Mouse (Mus musculus): ENCODE data around the gene Sugct.

Sugct gene

GRCm38 (mm10) chr13:17037899-17038298 lies 657.5 kb downstream of the Sugct start:
- no peak for DNase-seq (ENCODE audit: low spot score)

- no peak for DNase-seq (ENCODE audit: low spot score)
Measured at GRCm38 (mm10) chr13:17030761-17031160, 664.6 kb downstream of the Sugct start.

GRCm38 (mm10) chr13:17028595-17028994 lies 666.8 kb downstream of the Sugct start:
- DNase-seq (ENCODE audit: low spot score): peak; percentile 74

GRCm38 (mm10) chr13:17027846-17028529 lies 667.4 kb downstream of the Sugct start:
- no peak for DNase-seq (ENCODE audit: low spot score)

- DNase-seq (ENCODE audit: low spot score): peak; percentile 14
Measured at GRCm38 (mm10) chr13:17027001-17027400, 668.4 kb downstream of the Sugct start.

- DNase-seq (ENCODE audit: low spot score): no peak
Measured at GRCm38 (mm10) chr13:16996464-16996863, 698.9 kb downstream of the Sugct start.

GRCm38 (mm10) chr13:16995321-16995720 lies 700.0 kb downstream of the Sugct start:
- DNase-seq (ENCODE audit: low spot score): no peak

GRCm38 (mm10) chr13:16977743-16978142 lies 717.6 kb downstream of the Sugct start:
- DNase-seq (ENCODE audit: low spot score): no peak

- no peak for DNase-seq (ENCODE audit: low spot score)
Measured at GRCm38 (mm10) chr13:16971277-16971676, 724.1 kb downstream of the Sugct start.

- no peak for DNase-seq (ENCODE audit: low spot score)
Measured at GRCm38 (mm10) chr13:16968995-16969394, 726.4 kb downstream of the Sugct start.

GRCm38 (mm10) chr13:16964823-16965475 lies 730.4 kb downstream of the Sugct start:
- DNase-seq (ENCODE audit: low spot score): no peak

GRCm38 (mm10) chr13:16952045-16952444 lies 743.3 kb downstream of the Sugct start:
- DNase-seq (ENCODE audit: low spot score): no peak

- no peak for DNase-seq (ENCODE audit: low spot score)
Measured at GRCm38 (mm10) chr13:16939466-16939811, 755.9 kb downstream of the Sugct start.

GRCm38 (mm10) chr13:16938552-16939465 lies 756.5 kb downstream of the Sugct start:
- DNase-seq (ENCODE audit: low spot score): no peak

- DNase-seq (ENCODE audit: low spot score): no peak
Measured at GRCm38 (mm10) chr13:16937422-16938202, 757.7 kb downstream of the Sugct start.

GRCm38 (mm10) chr13:16935029-16935428 lies 760.3 kb downstream of the Sugct start:
- no peak for DNase-seq (ENCODE audit: low spot score)

GRCm38 (mm10) chr13:16933600-16933999 lies 761.8 kb downstream of the Sugct start:
- DNase-seq (ENCODE audit: low spot score): no peak

- peak; percentile 4 for DNase-seq (ENCODE audit: low spot score)
Measured at GRCm38 (mm10) chr13:16921305-16921704, 774.0 kb downstream of the Sugct start.

GRCm38 (mm10) chr13:16915697-16916096 lies 779.7 kb downstream of the Sugct start:
- DNase-seq (ENCODE audit: low spot score): no peak

- DNase-seq (ENCODE audit: low spot score): no peak
Measured at GRCm38 (mm10) chr13:16912214-16912613, 783.1 kb downstream of the Sugct start.

- no peak for DNase-seq (ENCODE audit: low spot score)
Measured at GRCm38 (mm10) chr13:16906974-16907373, 788.4 kb downstream of the Sugct start.

GRCm38 (mm10) chr13:16901424-16901823 lies 793.9 kb downstream of the Sugct start:
- no peak for DNase-seq (ENCODE audit: low spot score)
